Mouse (Mus musculus) layer of hippocampus, postnatal 14 days (tissue): Measurements from ENCODE around the gene Clec14a. TPM values are rescaled to one million over a fixed set of nuclear protein-coding genes. Genes with fewer than 3 reads are reported as not detected.
"Not testable (repeated sequence)": the region's sequence is repeated elsewhere in the genome, so short reads cannot be mapped to it uniquely, and the experiment has no call there.

Experiments used
- DNase-seq, 2 experiments: peaks; one replicate each; pipeline ENCODE4 v3.0.0; 2021 to 2022; ENCODE audit warnings: low spot score in 2 of 2, mixed read lengths in 1 of 2
- long read RNA-seq, 2 experiments: library from polyadenylated mRNA; stranded (forward); transcript quantifications; one replicate each; pipeline ENCODE4 v2.0.0; 2021
- total RNA-seq, 2 experiments: library from RNA; stranded (reverse); gene quantifications; 2 replicates each; pipeline ENCODE4 v1.2.3; 2021

Clec14a gene
- 1 to 10 TPM; 3.2 to 3.3 TPM for total RNA-seq
- long read RNA-seq, experiment 1, full-length matches to known transcripts = 4 of 4 reads
- long read RNA-seq, experiment 1, partial matches to known transcripts = 0 of 4 reads
- long read RNA-seq, experiment 1, other reads (novel, unspliced or antisense) = 0 of 4 reads
- long read RNA-seq, experiment 2, full-length matches to known transcripts = 5 of 5 reads
- long read RNA-seq, experiment 2, partial matches to known transcripts = 0 of 5 reads
- long read RNA-seq, experiment 2, other reads (novel, unspliced or antisense) = 0 of 5 reads

DNA sequence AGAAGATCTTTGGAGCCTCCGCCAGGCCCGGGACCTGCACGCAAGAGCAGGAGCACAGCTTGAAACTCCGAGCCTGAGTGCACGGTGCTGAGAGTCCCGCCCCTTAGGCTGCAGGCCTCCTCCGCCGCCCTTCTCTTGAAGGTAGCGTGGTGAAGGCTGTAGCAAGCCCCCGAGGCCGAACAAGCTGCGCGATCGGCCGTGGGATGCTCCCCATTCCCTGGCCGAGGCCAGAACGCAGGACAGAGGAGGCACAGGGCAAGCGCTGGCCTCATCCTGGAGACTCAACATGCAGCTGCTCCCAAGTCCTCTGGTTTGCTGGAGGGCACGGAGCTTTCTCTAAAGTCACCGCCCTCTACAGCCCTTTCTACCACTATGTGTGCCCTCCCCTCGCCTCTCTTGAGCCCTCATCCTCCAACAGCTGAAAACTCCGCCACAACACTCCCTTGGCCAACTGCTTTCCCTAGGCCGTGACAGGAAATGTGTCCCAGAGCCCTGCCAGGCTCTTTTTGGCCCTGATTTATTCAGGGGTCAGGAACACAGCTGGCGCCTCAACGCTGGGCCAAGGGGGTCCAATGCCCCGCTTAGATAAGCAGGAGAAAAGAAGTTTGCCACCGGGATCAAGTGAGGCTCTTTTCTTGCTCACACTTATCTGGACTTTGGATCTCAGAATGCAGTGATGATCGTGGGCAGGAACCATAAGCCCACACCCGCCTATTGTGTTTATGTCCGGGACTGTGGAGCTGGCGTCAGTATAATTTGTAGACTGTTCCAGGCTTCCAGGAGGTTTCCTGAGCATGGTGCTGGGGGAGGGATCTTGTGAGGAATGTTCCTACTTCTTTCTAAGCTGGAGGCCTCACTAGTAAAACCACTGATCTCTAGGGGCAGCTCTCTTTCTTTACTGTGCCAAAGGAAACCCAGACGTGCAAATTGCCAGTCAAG is at the start of gene Clec14a:
Clec14a (minus strand) TSS at position 728 of the 939 bp plus-strand sequence.
- DNase-seq = peak; percentile 7 to 16

DNA sequence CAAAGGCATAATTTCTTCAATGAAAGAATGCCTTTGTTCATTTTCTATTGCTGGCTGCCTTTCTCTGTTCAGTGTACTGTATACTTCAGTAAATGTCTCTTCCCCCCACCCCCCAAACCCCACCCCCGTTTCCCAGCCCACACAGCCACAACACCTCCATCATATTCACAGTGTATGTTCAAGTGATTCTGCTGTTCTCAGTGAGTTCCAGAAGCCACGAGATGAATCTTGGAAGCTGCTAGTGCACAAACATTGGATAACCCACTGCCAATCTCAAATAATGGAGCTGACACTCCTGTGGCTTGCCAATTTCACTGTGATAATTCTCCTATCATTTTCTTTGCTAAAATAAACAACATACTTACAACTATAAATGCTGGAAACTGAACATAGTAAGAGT is 38.7 kb upstream of the Clec14a start:
- peak in 1 of 2 experiments; percentile 48 for DNase-seq

- DNase-seq = not testable (repeated sequence)
Observed at GRCm38 (mm10) chr12:58306402-58306801, 37.3 kb upstream of the Clec14a start.

GRCm38 (mm10) chr12:58305567-58305966 is 36.5 kb upstream of the Clec14a start:
- no peak for DNase-seq

GRCm38 (mm10) chr12:58296980-58297379 is 27.9 kb upstream of the Clec14a start:
- DNase-seq = no peak

DNA sequence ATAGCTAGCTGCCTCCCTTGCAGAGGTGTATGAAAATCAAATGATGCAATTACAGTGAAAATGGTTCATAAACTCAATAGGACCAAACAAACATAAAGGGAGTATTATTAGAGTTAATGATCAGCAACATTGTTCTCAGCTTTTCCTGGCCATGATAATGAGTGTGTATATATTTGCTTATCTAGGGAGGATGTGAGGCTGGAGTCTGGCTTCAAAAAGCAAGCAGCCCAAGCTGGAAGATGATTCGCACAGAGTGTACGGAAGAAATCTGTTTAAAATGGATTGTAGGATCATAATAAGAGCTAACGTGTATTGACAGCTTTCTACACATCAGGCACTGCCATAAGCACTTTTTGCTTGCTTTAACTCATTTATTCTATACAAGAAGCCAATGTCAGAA is 16.8 kb upstream of the Clec14a start:
- no peak for DNase-seq

GRCm38 (mm10) chr12:58270520-58270919 is 1.4 kb upstream of the Clec14a start:
- no peak for DNase-seq

GRCm38 (mm10) chr12:58269505-58269904 is 415 bp upstream of the Clec14a start:
- DNase-seq = no peak

DNA sequence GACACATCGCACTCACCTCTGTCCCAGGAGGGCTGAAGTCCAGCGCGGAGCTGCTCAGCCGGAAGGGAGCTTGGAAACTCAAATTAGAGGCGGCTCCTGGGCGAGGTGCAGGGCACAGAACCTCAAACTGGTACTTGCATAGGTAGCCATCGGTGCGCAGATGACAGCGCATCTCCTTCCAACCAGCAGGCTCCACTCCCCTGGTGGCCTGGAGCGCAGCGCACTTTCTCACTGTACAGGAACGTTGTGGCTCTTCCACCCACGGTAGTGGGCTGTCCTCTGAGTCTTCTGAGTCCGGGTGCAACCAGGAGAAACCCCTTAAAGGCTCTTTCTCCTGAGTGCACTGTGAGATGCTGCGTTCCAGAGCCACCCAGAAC is 916 bp downstream of the Clec14a start:
- no peak for DNase-seq

DNA sequence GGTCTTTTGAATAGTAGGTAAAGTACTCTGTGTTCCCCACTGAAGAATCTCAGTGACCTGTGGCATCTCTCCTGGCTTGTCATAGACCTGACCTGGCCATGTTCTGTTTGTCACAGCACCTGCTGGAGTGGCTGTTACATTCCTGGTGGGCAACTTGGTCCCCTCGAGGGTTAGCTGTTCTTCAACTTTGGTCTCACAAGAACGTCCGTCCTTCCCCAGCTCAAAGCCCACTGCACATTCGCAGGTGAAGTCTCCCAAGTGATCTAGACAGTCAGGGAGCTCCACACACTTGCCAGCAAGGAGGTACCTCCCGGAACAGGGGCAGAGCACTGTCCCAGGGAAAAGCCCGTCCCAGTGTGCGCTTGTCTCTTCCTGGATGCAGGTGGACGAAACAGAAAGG is 1.3 kb downstream of the Clec14a start:
- no peak for DNase-seq

GRCm38 (mm10) chr12:58251901-58252300 is 17.2 kb downstream of the Clec14a start:
- DNase-seq = no peak

DNA sequence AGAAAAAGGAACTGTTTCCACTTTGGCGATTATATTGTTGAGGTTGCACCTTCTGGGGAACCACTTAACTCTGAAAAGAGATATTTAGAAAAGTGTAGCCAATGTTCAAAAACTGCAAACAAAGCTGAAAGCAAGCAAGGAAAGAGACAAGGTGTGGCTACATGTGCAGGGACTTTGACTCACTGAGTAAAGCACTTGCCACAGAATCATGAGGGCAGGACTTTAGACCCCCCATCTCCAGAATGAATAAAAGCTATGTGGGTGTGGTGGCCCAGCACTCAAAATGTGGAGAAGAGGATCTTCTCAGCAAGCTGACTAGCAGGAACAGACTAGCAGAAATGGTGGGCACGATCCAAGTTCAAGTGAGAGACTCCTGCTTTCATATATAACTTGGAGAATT is 36.6 kb downstream of the Clec14a start:
- DNase-seq = no peak

GRCm38 (mm10) chr12:58225644-58226043 is 43.4 kb downstream of the Clec14a start:
- DNase-seq = no peak

GRCm38 (mm10) chr12:58219078-58219477 is 50.0 kb downstream of the Clec14a start:
- no peak for DNase-seq

DNA sequence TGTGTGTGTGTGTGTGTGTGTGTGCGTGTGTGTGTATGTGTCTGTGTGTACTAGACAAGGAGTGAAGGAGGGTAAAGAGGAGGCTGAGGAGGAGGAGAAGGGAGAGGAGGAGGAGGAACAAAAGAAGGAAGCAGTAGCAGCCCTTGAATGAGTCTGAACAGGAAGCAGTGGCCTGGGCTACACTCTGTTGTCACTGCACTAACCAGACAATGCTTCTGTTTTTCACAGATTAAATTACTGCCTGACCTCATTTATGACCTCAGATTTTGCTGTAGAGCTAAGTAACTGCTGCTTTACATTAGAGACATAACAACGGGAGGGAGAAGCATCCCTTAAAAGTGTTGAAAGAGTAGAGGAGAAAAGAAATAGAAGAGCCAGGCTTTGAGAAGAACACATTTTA is 52.9 kb downstream of the Clec14a start:
- DNase-seq = no peak

Other genes starting within 250 kb of the Clec14a start
- 10 to 100 TPM; 31.2 to 33.2 TPM for gene Sstr1, start 57.5 kb downstream of the Clec14a start, total RNA-seq